Comparison of ENCODE assay signal across 9 mouse cellular contexts in genomic region chr17:64873651-64874072, GRCm38 (mm10). TPM values are rescaled to one million over a fixed set of nuclear protein-coding genes. Genes with fewer than 3 reads are reported as not detected.
DNase-seq lines count a peak whose midpoint lies in the region; ATAC-seq lines count a peak whose summit lies in the region.
"Had no signal": no experiment of that assay in that cellular context is flagged by ENCODE, and none has a peak within 500 bp of the region (broad histone marks: within the 10 kb centered on the region; RNA-seq: fewer than 3 reads in every experiment).

No protein-coding gene starts in this region.

- 12% methylated on average over 4 of the region's 4 CpGs for WGBS in forebrain, embryonic 12.5 days
- WGBS in forebrain, embryonic 13.5 days: 11% methylated on average over 4 of the region's 4 CpGs

- DNase-seq in urinary bladder, postnatal 14 days (ENCODE audit: low spot score): peak; percentile 8
- DNase-seq in urinary bladder, postnatal 4 days (ENCODE audit: low spot score in 2 of 2): no peak
- DNase-seq in embryo, embryonic 9.5 days (ENCODE audit: extremely low spot score): peak; percentile 39
- peak; percentile 56 for DNase-seq in kidney, postnatal 10 days
- DNase-seq in retina, embryonic 14.5 days (ENCODE audit: low spot score): peak; percentile 77
- DNase-seq in left cerebral cortex, adult 18-20 months (ENCODE audit: low spot score in 2 of 2): no peak

- 0 out of 2 replicates have a peak overlapping the region, but pooled peaks have one; percentile 36 for H3K27ac ChIP-seq in forebrain, embryonic 12.5 days
- no peak overlapping the region for H3K27ac ChIP-seq in forebrain, embryonic 13.5 days

- no peaks in the 10 kb centered on the region for H3K9me3 ChIP-seq in forebrain, embryonic 12.5 days
- H3K9me3 ChIP-seq in forebrain, embryonic 13.5 days (replicated peaks): no peaks in the 10 kb centered on the region

- no peak overlapping the region for H3K4me2 ChIP-seq in forebrain, embryonic 12.5 days
- H3K4me2 ChIP-seq in forebrain, embryonic 13.5 days: no peak overlapping the region

- H3K27me3 ChIP-seq in forebrain, embryonic 12.5 days: no peaks in the 10 kb centered on the region
- H3K27me3 ChIP-seq in forebrain, embryonic 13.5 days: no peaks in the 10 kb centered on the region

- peak; percentile 33; the same call in 1 of the 2 replicates for ATAC-seq in forebrain, embryonic 12.5 days (ENCODE audit: low FRiP score)
- ATAC-seq in forebrain, embryonic 13.5 days: no peak; the same call in 1 of the 2 replicates

- H3K36me3 ChIP-seq in forebrain, embryonic 12.5 days (replicated peaks): no peaks in the 10 kb centered on the region
- no peaks in the 10 kb centered on the region for H3K36me3 ChIP-seq in forebrain, embryonic 13.5 days (ENCODE audit: poor library complexity, severe bottlenecking)

- H3K4me3 ChIP-seq in forebrain, embryonic 12.5 days (replicated peaks): no peak overlapping the region
- no peak overlapping the region for H3K4me3 ChIP-seq in forebrain, embryonic 13.5 days

- H3K9ac ChIP-seq in forebrain, embryonic 12.5 days: no peak overlapping the region
- H3K9ac ChIP-seq in forebrain, embryonic 13.5 days: no peak overlapping the region

- 0 out of 2 replicates have a peak, but pooled peaks cover 3% of the 10 kb centered on the region for H3K4me1 ChIP-seq in forebrain, embryonic 12.5 days
- H3K4me1 ChIP-seq in forebrain, embryonic 13.5 days: peaks cover 9% of the 10 kb centered on the region; the same call in 1 of the 2 replicates

RNA-seq across cellular contexts. Expression of gene 4930583I09Rik, which starts 37.8 kb away (rescaled TPM):
- not detected in 2 replicates for polyA plus RNA-seq in forebrain, embryonic 12.5 days (2016; fragmentation: Nextera tagmentation; extraction: Ambion mirVana)
- polyA plus RNA-seq in forebrain, embryonic 13.5 days (2015; fragmentation: Nextera tagmentation; extraction: Ambion mirVana): not detected in 2 replicates
- not detected for total RNA-seq in left cerebral cortex, adult 18-20 months (2021)
- total RNA-seq: left cerebral cortex, postnatal 14 days had no signal

Comparison
In these comparisons a context has a peak if more than half of its experiments do, and no peak if none do; other contexts are left out.
1. DNase-seq: peak in urinary bladder, postnatal 14 days (single experiment), embryo, embryonic 9.5 days (single experiment), kidney, postnatal 10 days (single experiment) and retina, embryonic 14.5 days (single experiment); none in urinary bladder, postnatal 4 days (0 of 2) and left cerebral cortex, adult 18-20 months (0 of 2).